Mouse (Mus musculus): ENCODE results near the gene 1700020D05Rik. TPM values are rescaled to one million over a fixed set of nuclear protein-coding genes. Genes with fewer than 3 reads are reported as not detected.

1700020D05Rik gene
- total and polyA plus RNA-seq, 3 experiments: 0.23 to 0.34 TPM; not detected in 1

- TF ChIP-seq PAX5 (IDR thresholded peaks at IDR 0.05; ENCODE audit: low read length) (no peak), E2F4 (IDR thresholded peaks at IDR 0.05; ENCODE audit: insufficient replicate concordance, low read depth, low read length) (no peak), NRF1 (IDR thresholded peaks at IDR 0.05; ENCODE audit: low read depth, low read length) (no peak), IRF4 (IDR thresholded peaks at IDR 0.05; ENCODE audit: low read depth, low read length) (no peak), JUND (conservative IDR thresholded peaks at IDR 0.05; ENCODE audit: low read depth, low read length) (no peak), NELFE (IDR thresholded peaks at IDR 0.05; ENCODE audit: low read depth, low read length) (no peak), CHD1 (IDR thresholded peaks at IDR 0.05; ENCODE audit: low read depth, low read length) (no peak), MXI1 (IDR thresholded peaks at IDR 0.05; ENCODE audit: low read depth, low read length) (no peak), EP300 (IDR thresholded peaks at IDR 0.05; ENCODE audit: low read length) (no peak), SMC3 (IDR thresholded peaks at IDR 0.05; ENCODE audit: low read depth, low read length) (no peak), GABPA (IDR thresholded peaks at IDR 0.05; ENCODE audit: insufficient replicate concordance, low read depth, low read length) (no peak)
- peak within 1 kb of the TSS; percentile 85 for H3K9ac ChIP-seq (ENCODE audit: insufficient read depth, low read depth)
- H3K4me2 ChIP-seq (ENCODE audit: insufficient read depth, low read depth, poor library complexity, severe bottlenecking): peak within 1 kb of the TSS; percentile 96
- peaks cover 12% of the 10 kb centered on the region for H3K79me2 ChIP-seq (replicated peaks; ENCODE audit: control insufficient read depth, extremely low read depth, insufficient read depth, poor library complexity, severe bottlenecking)
- in situ Hi-C loops (cut with MboI; ENCODE audit: low pct_ligation_motif_present, low pct_unique_long_range_greater_than_20kb, low sequenced_read_pairs) (loop anchor here (5.0 kb wide), 1 partner anchor 34 kb away; the partner anchor contains the start of gene Cfl1), dilution Hi-C loops (cut with MboI; ENCODE audit: extremely low pct_ligation_motif_present, extremely low pct_unique_long_range_greater_than_20kb, low sequenced_read_pairs) (no loop called here)
- peaks cover 9 to 35% of the 10 kb centered on the region in 2 experiments; a peak in 3 of 4 replicates for H3K4me1 ChIP-seq (ENCODE audit: control insufficient read depth in 1 of 2, insufficient read depth in 2 of 2)
- peak within 1 kb of the TSS; percentile 56 to 91 (median 77) for H3K4me3 ChIP-seq (replicated peaks in 1 of 3; ENCODE audit: low read depth in 2 of 3, low read length in 2 of 3, poor library complexity in 1 of 3)
- peaks cover 8 to 33% of the 10 kb centered on the region in 2 experiments for H3K36me3 ChIP-seq (replicated peaks in 1 of 2; ENCODE audit: control insufficient read depth in 1 of 2, insufficient read depth in 1 of 2, low read length in 1 of 2)
- no peak for DNase-seq (ENCODE audit: extremely low read depth)
- H3K9me3 ChIP-seq (replicated peaks; ENCODE audit: low read length): no peaks in the 10 kb centered on the region
- peaks cover 7% of the 10 kb centered on the region for H3K27me3 ChIP-seq (replicated peaks)
- H3K27ac ChIP-seq (ENCODE audit: insufficient read depth, low read depth): peak within 1 kb of the TSS; percentile 52
Observed at GRCm38 (mm10) chr19:5457746-5458442, 45.7 kb downstream of the 1700020D05Rik start, which contains the start of gene Ccdc85b. Ccdc85b (minus strand) TSS chr19:5457894.

- in situ Hi-C loops (cut with MboI; ENCODE audit: low pct_ligation_motif_present, low pct_unique_long_range_greater_than_20kb, low sequenced_read_pairs): loop anchor here (5.0 kb wide), 1 partner anchor 35 kb away; the partner anchor contains the start of gene Cfl1
- TF ChIP-seq NELFE (IDR thresholded peaks at IDR 0.05; ENCODE audit: low read depth, low read length) (peak; percentile 94), POLR2AphosphoS2 (IDR thresholded peaks at IDR 0.05; ENCODE audit: low read depth, low read length) (peak; percentile 76; the same call in 1 of the 2 replicates), ELF1 (IDR thresholded peaks at IDR 0.05; ENCODE audit: low read depth, low read length) (no peak), E2F4 (IDR thresholded peaks at IDR 0.05; ENCODE audit: insufficient replicate concordance, low read depth, low read length) (no peak), SMC3 (IDR thresholded peaks at IDR 0.05; ENCODE audit: low read depth, low read length) (no peak), MYC (IDR thresholded peaks at IDR 0.05; ENCODE audit: low read depth, low read length) (peak; percentile 28; the same call in 1 of the 2 replicates), MAZ (IDR thresholded peaks at IDR 0.05; ENCODE audit: low read depth, low read length) (0 out of 2 replicates have a peak, but pooled peaks have one; percentile 49), CHD1 (IDR thresholded peaks at IDR 0.05; ENCODE audit: low read depth, low read length) (no peak), JUND (conservative IDR thresholded peaks at IDR 0.05; ENCODE audit: low read depth, low read length) (no peak), ZNF384 (IDR thresholded peaks at IDR 0.05; ENCODE audit: low read depth, low read length) (no peak), USF1 (IDR thresholded peaks at IDR 0.05; ENCODE audit: low read depth, low read length) (no peak; the same call in 1 of the 2 replicates), JUN (IDR thresholded peaks at IDR 0.05; ENCODE audit: insufficient read depth, low read depth, low read length) (no peak), MAFK (IDR thresholded peaks at IDR 0.05; ENCODE audit: insufficient replicate concordance, low read length) (no peak), POLR2A (IDR thresholded peaks at IDR 0.05; ENCODE audit: low read depth, low read length) (peak; percentile 96), MAX (IDR thresholded peaks at IDR 0.05; ENCODE audit: low read length) (peak; percentile 85), UBTF (IDR thresholded peaks at IDR 0.05; ENCODE audit: low read depth, low read length) (peak; percentile 91; the same call in 1 of the 2 replicates), CTCF (conservative IDR thresholded peaks at IDR 0.05 in 1 of 2, IDR thresholded peaks at IDR 0.05 in 1 of 2; ENCODE audit: low read depth in 2 of 2, low read length in 2 of 2) (peak in 1 of 2 experiments; percentile 35; a peak in 2 of 4 replicates), GABPA (IDR thresholded peaks at IDR 0.05; ENCODE audit: insufficient replicate concordance, low read depth, low read length) (no peak), ETS1 (conservative IDR thresholded peaks at IDR 0.05; ENCODE audit: low read depth, low read length) (no peak), KAT2A (IDR thresholded peaks at IDR 0.05; ENCODE audit: insufficient replicate concordance, low read length) (no peak), EP300 (IDR thresholded peaks at IDR 0.05; ENCODE audit: low read length) (no peak), MEF2A (IDR thresholded peaks at IDR 0.05; ENCODE audit: borderline replicate concordance, low read depth, low read length) (no peak), ZMIZ1 (IDR thresholded peaks at IDR 0.05; ENCODE audit: low read depth, low read length) (peak; percentile 73)
Observed at GRCm38 (mm10) chr19:5456922-5457745, 46.5 kb downstream of the 1700020D05Rik start.

More at GRCm38 (mm10) chr19:5456922-5457745, 46.5 kb downstream of the 1700020D05Rik start:
- Histone ChIP-seq H3K4me3 (replicated peaks in 1 of 3; ENCODE audit: low read depth in 2 of 3, low read length in 2 of 3, poor library complexity in 1 of 3) (peak overlapping the region; percentile 56 to 91 (median 77)), H3K4me1 (ENCODE audit: control insufficient read depth in 1 of 2, insufficient read depth in 2 of 2) (peaks cover 9 to 35% of the 10 kb centered on the region in 2 experiments; a peak in 3 of 4 replicates), H3K9ac (ENCODE audit: insufficient read depth, low read depth) (peak overlapping the region; percentile 85), H3K27ac (ENCODE audit: insufficient read depth, low read depth) (peak overlapping the region; percentile 52), H3K79me2 (replicated peaks; ENCODE audit: control insufficient read depth, extremely low read depth, insufficient read depth, poor library complexity, severe bottlenecking) (peaks cover 12% of the 10 kb centered on the region), H3K27me3 (replicated peaks) (peaks cover 7% of the 10 kb centered on the region), H3K4me2 (ENCODE audit: insufficient read depth, low read depth, poor library complexity, severe bottlenecking) (peak overlapping the region; percentile 96), H3K9me3 (replicated peaks; ENCODE audit: low read length) (no peaks in the 10 kb centered on the region), H3K36me3 (replicated peaks in 1 of 2; ENCODE audit: control insufficient read depth in 1 of 2, insufficient read depth in 1 of 2, low read length in 1 of 2) (peaks cover 2 to 26% of the 10 kb centered on the region in 2 experiments)
- peak; percentile 92 for DNase-seq (ENCODE audit: extremely low read depth)
- dilution Hi-C loops (cut with MboI; ENCODE audit: extremely low pct_ligation_motif_present, extremely low pct_unique_long_range_greater_than_20kb, low sequenced_read_pairs): no loop called here
